Mouse (Mus musculus): Measurements from ENCODE around the gene Tap2.
A peak's percentile ranks its signal among the peaks of the same experiment; 100 is the strongest.

The Tap2 gene

DNA sequence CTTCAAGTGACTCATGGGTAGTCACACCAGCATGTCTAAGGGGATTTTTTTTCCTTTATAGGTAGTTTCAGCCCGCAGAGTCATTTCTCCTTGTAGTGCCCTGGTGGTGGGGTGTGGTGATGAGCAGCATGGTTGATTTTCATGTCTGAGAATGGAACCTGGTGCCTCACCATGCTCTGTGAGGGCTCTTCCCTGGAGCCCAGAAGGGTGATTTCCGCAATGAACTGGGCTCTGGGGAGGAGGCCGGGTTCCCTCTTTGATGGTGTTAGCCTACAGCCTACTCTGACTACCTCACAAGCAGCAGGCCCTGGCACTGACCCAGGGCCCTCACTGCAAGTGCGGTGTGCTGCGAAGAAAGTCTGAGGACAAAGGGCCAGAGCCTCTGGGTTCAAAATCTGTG, at the start of gene Tap2:
Gene Tap2 (plus strand): TSS at position 84 of the 400 bp plus-strand sequence.
- no peak for DNase-seq

DNA sequence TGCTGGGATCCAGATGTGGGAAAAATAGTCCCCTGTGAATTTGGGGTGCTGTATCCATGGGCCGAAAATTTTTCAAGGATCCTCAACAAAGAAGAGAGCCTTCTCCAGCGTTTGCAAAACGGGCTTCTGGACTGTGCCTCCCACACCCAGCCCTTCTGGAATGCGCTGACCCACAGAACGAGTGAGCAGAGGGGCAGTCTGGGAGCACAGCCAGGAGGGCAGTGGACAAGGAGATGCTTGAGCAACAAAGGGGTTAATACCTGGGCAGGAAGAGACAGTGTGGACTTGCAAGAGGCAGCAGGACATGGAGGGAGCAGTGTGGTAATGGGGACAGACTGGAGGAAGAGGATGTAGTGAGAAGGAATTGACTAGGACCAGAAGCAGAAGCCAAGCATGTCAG, 47.8 kb upstream of the Tap2 start:
- no peak for DNase-seq

DNA sequence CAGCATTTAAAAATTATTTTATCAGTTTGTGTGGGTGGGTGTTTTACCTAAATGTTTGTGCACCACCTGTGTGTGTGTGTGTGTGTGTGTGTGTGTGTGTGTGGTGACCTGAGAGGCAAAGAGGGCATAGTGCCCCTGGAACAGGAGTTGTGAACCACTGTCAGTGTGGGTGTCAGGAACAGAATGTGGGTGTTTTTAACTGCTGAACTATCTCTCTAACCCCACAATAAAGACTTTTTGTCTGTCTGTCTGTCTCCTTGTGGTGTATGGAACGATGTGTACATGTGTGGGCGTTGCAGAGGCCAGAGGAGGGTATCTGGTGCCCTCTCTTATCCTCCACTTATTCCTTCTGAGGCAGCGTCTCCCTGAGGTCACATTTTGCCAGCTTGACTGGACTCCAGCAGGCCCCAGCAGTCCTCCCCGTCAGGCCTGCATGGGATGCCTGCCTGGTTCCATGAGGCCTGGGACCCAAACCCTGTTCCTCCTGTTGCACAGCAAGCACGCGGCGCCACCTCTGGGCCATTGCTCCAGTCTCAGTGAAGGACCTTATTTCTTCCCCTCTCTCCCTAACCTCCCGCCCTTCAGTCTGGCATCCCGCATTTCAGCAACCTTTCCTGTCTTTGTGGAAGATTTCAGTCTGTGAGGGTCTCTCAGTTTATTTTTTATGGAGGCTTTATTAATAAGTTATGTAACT, 39.0 kb upstream of the Tap2 start:
- no peak for DNase-seq

DNA sequence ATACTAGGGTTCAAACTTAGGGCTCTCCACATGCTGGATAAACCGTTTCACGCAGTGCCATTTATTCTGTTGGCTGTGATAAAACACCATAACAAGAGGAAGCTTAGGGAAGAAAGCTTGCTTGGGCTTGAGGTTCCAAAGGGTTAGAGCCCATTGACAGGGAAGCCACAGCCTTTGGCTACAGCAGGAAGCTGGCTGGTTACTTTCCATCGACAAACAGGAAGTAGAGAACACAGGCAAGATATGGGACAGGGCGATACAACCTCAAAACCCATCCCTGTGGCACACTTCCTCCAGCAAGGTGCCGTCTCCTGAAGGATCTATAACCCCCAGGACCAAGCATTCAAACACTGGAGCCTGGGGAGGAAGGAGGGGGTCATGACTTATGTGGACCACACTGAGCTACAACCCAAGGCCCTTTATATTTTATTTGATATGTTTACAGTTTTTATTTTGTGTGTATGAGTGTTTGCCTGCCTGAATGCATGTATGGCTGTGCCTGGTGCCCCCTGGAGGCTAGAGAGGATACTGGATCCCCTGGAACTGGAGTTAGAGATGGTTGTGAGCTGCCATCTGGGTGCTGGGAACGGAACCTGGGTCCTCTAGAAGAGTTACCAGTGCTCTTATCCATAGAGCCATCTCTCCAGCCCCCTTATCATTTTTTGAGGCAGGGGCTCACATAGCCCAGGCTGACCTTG, 38.1 kb upstream of the Tap2 start:
- no peak for DNase-seq

DNA sequence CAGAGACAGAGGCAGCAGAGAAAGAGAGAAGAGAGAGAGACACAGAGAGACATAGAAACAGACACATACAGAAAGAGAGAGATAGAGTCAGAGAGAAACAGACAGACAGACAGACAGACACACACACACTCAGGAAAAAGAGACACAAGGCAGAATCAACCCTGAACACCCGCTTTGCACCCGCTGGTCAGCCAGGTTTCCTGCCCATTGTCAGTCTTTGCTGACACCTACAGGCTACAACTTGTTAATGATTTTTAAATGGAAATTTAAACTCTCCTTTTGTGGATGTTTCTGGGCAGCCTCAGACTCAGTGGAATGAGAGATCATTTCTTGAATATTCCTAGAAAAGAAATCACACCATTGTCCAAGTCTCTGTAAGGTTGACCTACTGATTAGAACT, 34.0 kb upstream of the Tap2 start:
- DNase-seq: no peak

DNA sequence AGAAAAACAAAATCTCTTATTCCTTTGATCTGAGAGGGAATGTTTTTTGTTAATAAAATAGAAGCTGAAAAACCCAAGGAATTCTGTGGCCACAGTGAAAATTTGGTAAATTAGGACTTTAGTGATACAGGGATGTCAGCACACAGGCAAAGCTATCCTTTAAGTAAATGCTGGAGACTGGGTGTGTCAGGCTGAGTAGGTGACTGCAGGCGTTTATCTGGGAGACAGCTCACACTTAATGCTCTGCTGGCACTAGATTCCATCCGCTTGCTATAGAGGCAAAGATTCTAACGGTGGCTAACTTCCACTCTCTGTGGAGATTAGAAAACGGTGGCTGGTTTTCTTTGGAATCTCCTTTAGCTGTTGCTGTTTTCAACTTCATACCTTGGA, 32.8 kb upstream of the Tap2 start:
- no peak for DNase-seq

DNA sequence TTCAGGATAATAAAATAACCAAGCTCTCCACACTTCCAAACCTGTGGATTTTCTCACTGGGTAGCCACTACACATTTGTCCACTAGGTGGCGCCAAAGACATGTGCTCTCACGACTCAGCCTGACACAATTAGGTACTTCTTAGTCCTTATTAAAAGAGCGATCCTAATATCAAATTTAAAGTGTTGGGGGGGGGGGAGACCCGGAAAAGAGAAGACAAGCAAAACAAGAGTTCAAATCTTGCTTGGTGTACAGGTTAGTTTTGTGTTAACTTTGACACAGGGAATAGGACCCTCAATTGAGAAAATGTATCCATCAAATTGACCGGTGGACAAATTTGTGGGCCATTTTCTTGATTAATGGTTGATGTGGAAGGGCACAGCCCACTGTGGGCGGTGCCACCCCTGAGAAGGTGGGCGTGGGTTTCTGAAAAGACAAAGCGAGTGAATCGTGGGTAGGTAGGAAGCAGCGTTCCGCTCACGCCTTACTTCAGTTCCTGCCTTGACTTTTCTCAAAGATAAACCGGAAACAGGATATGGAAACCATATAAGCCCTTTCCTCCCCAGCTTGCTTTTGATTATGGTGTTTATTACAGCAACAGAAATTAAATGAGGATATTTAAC, 32.3 kb upstream of the Tap2 start:
- peak; percentile 61 for DNase-seq

DNA sequence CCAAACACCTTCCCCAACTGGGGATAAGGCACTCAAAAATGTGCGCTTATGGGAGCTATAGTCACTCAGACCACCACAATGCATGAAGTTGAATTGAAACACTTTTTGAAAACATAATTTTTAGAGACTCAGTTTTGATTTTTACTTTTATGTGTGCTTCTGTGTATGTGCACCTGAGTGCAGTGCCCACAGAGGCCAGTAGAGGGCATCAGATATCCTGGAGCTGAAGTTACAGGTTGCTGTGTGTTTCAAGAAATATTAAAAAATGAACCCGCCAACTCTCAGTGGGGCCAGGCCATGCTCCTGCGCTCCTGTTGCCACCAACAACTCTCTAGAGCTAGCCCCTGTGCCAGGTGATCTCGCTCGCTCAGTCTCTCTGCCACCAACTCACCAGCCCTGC, 30.8 kb upstream of the Tap2 start:
- no peak for DNase-seq

DNA sequence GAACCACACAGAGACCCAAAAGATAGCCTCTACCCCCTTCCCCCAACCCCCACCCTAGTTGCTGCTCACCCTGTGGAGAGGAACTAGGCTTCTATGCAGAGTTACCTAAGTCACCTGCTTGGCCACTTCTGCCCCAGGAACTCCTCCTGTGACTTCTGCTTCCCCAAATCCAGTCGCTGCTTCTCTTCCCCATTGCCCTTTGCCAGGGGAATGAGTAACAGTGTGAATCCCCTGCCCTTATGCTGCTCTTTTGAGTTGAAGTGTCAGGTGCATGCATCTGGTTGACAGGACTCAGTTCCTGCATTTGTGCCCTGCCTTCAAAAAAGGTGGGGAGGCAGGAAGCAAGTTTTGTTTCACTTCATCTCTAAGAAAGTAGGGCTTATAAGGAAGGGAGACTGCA, 29.3 kb upstream of the Tap2 start:
- no peak for DNase-seq

DNA sequence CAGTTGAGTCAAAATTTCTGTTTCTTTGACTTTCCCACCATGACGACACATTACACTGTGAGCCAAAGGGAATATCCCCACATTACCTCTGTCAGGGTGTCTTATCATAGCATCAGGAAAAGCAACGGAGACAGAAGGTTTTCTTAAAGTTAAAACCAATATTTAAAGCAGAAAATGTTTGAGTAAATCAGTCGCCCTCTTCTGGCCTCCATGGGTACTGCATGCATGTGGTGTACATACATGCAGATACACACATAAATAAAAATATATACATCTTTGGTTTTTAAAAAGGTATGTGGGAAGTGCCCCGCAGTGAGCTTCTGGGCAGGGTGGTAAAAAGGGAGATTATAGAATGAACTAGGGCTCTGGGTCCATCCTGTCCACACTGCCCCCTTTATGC, 26.1 kb upstream of the Tap2 start:
- no peak for DNase-seq

DNA sequence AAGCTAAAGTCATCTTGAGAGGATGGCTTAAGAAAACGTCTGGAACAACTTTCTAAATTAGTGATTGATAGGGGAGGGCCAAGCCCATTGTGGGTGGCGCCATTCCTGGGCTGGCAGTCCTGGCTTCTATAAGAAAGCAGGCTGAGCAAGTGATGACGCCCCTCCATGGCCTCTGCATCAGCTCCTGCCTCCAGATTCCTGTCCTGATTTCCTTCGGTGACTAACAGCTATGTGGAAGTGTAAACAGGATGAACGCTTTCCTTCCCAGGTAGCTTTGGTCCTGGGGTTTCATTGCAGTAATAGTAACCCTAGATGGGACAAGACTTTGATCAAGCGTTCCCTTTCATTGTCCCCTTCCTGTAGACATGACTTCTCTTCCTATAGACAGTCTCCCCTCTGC, 24.3 kb upstream of the Tap2 start:
- no peak for DNase-seq

DNA sequence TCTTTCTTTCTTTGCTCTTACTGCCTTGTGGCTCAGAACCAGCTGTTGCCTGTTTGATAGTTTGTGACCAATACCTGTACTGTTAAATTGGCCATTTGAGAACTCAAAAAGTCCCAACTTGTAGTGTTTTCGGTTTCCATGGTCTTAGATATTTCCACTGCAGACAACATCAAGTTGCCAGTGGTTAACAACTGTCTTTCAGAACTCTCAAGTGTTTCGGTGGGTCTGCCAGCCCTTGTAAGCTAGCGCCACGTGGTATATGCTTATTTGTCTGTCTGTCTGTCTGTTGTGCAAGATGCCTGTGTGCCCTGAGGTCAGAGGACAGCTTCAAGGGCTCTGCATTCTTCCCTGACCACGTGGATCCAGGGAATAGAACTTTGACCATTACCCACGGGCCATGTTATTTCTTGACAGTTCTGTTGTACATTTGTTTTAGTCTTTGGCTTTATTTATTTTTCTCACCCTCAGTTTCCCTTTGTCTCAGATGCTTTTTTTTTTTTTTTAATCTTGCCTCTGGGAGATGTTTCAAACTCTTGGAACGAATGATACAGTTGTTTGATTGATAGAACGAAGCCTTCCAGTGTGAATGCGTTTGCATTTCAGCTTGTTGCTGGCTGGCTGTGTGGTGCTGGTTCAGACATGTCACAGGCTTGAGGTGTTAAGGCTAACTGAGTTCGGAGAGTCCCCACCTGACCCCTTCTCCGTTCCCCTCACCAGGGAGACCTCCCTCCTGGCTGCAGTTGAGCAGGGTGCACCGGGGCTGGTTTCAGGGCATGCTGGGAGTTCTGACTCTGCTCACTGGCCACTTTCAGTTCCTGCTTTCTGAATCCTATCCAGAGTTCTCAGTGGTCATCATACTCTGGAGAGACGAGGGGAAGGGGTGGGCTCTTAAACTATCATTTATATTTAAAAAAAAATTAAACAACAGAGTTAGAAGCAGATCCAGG, 23.1 kb upstream of the Tap2 start:
- DNase-seq: no peak

DNA sequence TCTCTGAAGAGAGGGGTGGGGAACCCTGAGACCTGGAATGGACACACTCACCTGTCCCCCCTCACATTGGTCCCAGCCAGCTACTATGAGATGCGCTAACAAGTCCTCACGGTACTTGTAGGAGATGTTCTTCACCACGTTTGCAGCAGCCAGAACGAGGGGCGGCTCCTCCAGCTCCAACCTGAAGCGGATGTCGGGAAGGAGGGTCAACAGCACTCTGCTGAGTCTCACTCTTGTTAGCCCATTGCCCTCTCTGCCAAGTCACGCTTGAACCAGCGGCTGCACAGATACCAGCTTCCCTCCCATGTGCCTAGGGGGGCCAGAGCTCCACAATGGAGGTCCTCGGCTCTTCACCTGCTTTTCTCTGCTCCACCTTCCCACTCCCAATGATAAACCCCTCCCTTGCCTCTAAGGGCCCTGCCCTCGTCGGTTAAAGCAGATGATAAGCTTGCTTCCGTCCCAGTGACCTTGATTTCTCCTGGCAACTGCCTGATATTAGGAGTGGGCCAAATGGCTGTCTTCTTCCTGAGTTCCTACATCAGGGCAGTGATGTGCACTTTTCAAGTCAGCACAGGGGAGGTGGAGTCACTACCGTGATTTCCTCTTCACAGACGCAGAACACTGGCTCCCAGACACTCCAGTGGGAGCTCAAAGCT, 19.6 kb upstream of the Tap2 start:
- no peak for DNase-seq

DNA sequence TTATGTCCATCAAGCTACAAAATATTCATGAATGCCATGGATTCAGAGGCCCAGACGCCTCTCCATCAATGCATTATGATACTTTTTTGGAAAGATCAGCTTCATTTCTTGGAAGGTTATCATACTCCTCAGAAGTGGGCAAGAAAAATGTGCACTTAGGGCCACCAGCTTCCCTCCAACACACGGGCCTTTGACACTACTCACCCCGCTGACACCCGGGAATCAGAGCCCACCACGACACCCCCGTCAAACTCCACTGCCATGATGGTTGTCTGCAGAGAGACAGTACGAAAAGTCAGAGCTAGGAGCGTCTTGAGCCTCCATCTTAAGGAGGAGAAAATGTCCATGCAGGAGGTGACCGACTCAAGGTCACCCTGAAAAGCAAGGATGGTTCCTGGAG, 17.8 kb upstream of the Tap2 start:
- no peak for DNase-seq

DNA sequence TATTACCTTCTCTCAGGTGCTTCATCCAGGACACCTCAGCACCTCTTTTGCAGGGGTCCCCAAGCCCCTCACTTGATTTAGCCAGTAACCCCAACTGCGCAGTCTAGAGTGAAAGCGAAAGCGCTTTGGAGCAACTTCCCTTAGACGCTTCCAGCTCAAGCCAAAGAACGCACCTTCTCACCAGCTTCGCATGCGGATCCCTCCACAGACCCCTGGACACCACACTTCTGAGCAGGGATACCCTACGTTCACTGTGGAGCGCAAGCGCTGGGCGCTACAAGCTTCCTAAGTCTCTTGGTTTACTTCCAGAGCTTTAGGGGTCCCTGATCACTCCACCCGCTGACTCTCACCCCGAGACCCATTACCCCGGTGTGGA, 16.5 kb upstream of the Tap2 start:
- DNase-seq: no peak

DNA sequence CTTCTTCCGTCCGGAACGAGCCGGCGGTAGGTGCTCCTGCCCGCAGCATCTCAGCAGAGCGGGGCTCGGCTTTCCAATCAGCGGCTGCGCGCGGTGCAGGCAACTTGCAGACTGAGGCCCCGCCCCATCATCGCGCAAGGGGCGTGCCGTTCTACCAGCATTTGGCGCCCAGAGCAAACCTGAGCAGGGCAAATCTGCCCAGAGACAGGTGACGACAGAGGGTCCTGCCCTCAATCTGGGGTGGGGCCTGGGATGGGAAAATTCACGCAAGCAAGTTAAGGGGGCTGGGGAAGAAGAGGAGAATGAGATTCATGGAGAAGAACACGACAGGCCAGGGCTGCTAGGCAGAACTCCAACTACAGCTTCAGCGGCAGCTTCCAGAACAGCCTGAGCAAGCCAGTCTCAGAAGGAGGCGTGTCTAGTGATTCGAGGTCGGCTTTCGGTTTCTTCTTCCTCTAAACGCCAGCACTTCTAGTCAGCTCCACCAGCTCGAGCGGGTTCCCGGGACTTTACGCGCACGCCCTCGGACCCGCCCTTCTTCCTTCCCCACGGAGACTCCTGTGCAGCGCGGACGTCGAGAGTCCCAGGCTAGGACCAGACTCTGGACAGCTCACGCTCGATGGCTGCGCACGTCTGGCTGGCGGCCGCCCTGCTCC, 15.9 kb upstream of the Tap2 start, which contains the start of the genes Tap1 and Psmb9:
Gene Tap1 (plus strand): TSS at position 293 of the 656 bp plus-strand sequence.
Gene Psmb9 (minus strand): TSS at position 504 of the 656 bp plus-strand sequence.
- DNase-seq: peak; percentile 76

DNA sequence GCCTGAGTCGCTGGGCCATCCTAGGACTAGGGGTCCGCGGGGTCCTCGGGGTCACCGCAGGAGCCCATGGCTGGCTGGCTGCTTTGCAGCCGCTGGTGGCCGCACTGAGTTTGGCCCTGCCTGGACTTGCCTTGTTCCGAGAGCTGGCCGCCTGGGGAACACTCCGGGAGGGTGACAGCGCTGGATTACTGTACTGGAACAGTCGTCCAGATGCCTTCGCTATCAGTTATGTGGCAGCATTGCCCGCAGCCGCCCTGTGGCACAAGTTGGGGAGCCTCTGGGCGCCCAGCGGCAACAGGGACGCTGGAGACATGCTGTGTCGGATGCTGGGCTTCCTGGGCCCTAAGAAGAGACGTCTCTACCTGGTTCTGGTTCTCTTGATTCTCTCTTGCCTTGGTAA, 15.3 kb upstream of the Tap2 start:
- DNase-seq: no peak

DNA sequence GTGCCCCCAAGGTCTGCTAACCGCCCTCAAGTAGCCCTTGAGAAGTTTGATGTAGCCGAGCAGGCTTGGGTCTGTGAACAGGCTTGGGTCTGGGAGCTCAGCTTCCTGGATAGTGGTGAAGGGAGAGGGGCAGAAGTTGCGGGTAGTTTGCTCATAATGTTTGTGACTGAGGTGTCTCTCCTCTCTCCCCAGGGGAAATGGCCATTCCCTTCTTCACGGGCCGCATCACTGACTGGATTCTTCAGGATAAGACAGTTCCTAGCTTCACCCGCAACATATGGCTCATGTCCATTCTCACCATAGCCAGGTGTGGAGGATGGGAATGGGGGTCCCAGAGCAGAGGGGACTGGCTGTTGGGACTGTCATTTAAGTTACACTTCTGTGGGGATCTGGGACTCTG, 14.3 kb upstream of the Tap2 start:
- DNase-seq: no peak

DNA sequence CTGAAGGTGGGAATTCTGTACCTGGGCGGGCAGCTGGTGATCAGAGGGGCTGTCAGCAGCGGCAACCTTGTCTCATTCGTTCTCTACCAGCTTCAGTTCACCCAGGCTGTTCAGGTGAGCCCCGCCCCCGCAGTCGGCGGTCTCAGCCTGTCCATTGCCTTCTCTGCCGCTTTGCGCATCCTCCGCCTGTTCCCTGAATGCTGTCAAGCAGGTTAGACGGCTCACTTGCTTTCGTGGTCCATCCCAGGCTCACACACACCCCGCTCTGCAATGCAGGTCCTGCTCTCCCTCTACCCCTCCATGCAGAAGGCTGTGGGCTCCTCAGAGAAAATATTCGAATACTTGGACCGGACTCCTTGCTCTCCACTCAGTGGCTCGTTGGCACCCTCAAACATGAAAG, 10.5 kb upstream of the Tap2 start:
- DNase-seq: no peak

DNA sequence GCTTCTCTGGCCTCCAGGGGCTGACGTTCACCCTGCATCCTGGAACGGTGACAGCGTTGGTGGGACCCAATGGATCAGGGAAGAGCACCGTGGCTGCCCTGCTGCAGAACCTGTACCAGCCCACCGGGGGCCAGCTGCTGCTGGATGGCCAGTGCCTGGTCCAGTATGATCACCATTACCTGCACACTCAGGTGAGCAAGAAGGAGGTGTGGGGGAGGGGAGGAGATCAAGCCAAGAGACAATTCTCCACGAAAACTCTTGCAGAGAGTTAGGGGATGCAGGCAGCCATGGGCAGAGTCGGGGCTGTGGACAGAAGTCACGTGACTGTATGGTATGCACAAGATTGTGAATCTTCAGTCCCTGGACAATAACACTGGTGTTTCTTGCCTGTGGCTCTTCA, 9.9 kb upstream of the Tap2 start:
- DNase-seq: no peak

DNA sequence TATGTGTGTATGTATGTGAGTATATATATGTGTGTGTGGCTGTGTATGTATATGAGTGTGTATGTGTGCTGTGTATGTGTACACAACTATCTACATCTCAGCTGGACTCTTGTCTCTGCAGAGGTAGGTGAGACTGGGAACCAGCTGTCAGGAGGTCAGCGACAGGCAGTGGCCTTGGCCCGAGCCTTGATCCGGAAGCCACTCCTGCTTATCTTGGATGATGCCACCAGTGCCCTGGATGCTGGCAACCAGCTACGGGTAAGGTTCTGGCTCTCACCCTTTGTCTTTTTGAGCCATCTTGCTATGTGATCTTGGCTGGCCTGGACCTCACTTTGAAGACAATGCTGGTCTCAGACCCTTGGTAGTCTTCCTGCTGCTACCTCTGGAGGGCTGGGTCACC, 8.6 kb upstream of the Tap2 start:
- no peak for DNase-seq

DNA sequence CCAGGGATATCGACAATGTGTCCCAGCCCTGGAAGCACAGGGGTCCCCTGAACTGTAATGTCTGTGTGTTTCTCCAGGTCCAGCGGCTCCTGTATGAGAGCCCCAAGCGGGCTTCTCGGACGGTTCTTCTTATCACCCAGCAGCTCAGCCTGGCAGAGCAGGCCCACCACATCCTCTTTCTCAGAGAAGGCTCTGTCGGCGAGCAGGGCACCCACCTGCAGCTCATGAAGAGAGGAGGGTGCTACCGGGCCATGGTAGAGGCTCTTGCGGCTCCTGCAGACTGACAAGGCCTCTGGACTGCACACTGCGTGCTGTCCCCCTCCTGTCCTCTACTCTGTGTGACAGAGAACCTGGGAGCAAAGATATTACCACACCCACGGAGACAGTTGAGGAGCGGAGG, 6.8 kb upstream of the Tap2 start:
- no peak for DNase-seq

Measured in cerebellum, adult 11 months (tissue).